Mouse (Mus musculus) gastrocnemius, postnatal 10 days (tissue): Measurements from ENCODE around the gene Cggbp1. TPM values are rescaled to one million over a fixed set of nuclear protein-coding genes. Genes with fewer than 3 reads are reported as not detected.

Source experiments
- DNase-seq: peaks from one replicate; pipeline ENCODE4 v3.0.0; 2021; ENCODE audit warnings: mixed read lengths
- total RNA-seq, 2 experiments: library from RNA; stranded (reverse); gene quantifications; 2 replicates each; pipeline ENCODE4 v1.2.3; 2021

The Cggbp1 gene
- total RNA-seq, 2 experiments from 2014 or later = 40.8 to 45.4 TPM

- DNase-seq = peak; percentile 48
Observed at GRCm38 (mm10) chr16:64873416-64874305, 21.9 kb downstream of the Cggbp1 start.

- no peak for DNase-seq
Observed at GRCm38 (mm10) chr16:64875384-64875783, 23.6 kb downstream of the Cggbp1 start.

DNA sequence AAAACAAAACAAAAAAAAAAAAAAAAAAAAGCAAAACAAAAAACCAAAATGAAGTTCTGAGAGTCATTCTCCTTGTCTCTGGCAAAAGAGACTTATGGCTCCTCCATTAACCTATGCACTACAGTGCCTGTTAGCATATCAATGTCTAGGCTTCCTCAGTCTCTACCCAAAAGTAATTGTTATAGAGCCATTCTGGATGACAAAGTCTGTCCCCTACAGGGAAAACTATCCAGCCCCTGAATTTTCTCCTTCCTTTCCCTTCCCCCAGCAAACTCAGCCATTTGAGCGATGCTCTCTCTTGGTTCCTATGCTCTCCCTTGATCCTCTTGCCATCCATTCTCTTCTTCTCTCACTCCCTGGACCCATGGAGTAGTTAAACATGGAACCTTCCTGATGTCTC lies 24.0 kb downstream of the Cggbp1 start:
- no peak for DNase-seq

- no peak for DNase-seq
Observed at GRCm38 (mm10) chr16:64876631-64877265, 25.0 kb downstream of the Cggbp1 start.

DNA sequence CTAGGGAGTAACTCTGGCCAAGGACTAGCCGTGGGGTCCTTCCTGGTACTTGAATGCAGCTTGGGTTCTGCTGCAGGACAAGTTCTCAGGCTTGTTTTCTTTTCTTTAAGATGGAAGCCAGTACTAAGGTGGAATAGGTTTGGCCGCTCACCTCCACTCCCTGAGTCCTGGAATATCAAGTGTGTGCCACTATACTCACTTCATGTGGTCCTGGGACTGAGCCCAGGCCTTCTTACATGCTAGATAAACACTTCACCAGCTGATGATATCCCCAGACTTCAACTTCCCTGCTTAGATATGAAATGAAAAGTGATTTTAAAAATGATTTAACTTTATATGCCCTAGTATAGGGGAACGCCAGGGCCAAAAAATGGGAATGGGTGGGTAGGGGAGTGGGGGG lies 25.5 kb downstream of the Cggbp1 start:
- no peak for DNase-seq

GRCm38 (mm10) chr16:64878611-64879132 lies 26.9 kb downstream of the Cggbp1 start:
- DNase-seq = no peak

DNA sequence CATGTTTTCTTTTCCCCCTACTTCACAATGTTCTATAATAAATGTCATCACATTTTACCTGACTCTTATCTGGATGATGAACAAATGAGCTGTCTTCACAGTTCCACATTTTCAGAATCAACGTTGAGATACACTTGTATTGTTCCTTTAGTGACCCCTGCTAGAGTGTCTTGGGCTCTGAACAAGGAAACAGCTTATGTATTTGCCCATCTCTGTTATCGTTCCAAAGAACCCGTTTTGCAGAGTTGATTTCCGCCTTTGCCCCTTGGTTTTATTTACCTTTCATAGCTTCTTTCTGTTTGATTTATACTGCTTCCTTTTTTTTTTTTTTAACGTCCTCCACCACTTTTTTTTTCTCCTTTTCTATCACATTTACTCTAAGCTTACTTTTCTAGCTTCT lies 27.9 kb downstream of the Cggbp1 start:
- no peak for DNase-seq

- no peak for DNase-seq
Observed at GRCm38 (mm10) chr16:64880986-64881385, 29.2 kb downstream of the Cggbp1 start.

DNA sequence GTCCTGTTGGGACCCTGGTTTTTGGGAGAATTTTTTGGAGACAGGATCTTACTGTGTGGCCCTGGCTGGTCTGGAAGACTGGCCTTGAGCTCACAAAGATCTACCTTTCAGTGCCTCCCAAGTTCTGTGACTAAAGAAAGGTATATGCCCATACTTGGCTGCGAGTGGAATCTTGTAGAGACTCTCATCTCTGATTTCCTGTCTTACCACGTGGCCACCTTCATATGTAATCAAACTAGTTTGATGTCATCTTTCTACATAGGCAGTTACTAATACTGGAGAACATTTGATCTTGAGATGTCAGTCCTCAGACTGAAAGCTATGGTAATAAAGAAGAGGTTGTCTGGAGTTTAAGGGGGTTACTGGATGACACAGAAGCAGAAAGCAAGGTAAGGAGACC lies 29.6 kb downstream of the Cggbp1 start:
- no peak for DNase-seq

DNA sequence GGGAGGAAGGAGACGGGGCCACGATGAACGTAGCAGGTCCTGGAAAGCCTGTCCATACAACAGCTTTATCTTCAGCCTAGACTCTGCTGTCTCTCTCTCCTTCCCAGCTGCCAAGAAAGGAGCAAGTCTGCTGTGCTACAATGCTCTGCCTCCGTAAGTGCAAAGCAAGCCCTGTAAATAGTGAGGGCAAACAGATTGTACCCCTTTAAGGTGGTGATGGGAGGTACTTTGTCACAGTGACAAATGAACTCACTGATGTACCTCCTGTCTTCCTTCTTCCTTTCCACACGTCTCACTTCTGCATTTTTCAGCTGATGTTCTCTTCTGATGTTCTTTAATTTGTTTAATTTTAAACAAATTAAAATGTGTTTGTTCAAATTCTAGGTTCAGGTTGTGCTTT lies 32.1 kb downstream of the Cggbp1 start:
- no peak for DNase-seq

DNA sequence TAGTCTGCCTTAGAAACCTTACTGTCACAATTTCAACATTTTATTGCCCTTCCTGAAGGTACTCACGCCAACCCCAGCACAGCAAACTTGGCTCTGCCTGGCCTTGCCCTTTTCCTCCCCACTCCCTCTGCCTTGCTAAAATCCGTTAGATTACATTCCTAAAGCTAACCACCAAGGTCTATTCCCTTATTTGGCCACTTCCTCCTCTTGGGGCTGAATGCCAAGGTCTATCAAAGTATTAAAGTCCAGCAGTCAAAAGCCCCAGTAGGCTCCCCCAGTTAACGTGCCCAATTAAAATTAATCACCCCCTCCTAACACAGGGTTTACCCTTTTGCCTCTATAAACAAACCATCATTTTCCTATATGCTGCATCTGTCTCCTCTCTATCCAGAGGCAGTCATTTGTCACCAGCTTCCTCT lies 32.6 kb downstream of the Cggbp1 start:
- no peak for DNase-seq

DNA sequence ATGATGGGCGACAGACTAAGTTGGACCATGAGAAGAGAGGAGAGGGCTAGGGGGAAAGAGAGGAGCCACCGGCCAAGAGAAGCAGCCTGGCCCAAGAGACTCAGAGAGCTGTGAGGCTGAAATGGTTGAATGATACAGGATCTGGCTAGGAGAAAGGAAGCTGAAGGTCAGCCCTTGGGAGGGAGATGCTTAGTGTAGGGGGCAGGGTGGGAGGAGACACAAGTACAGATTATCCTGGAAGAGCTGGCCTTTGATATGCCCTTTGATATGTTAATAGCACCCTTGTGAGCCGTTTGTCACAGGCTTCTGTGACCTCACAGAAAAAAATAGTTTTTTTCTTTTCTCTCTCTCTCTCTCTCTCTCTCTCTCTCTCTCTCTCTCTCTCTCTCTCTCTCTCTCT lies 33.3 kb downstream of the Cggbp1 start:
- no peak for DNase-seq

DNA sequence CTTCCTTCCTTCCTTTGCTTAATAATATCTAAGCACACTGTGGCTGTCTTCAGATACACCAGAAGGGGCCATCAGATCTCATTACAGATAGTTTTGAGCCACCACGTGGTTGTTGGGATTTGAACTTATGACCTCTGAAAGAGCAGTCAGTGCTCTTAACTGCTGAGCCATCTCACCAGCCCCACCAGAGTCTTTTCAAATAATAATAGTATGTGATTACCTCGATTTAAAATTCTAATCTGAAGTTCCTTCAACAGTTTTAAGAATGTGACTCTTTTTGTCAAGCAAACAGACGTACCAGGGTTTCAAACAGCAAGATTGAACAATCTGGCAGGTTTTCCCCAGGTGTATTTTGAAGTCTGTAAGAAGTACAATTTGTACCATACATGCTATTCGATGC lies 33.8 kb downstream of the Cggbp1 start:
- no peak for DNase-seq

GRCm38 (mm10) chr16:64889496-64889895 lies 37.7 kb downstream of the Cggbp1 start:
- no peak for DNase-seq

DNA sequence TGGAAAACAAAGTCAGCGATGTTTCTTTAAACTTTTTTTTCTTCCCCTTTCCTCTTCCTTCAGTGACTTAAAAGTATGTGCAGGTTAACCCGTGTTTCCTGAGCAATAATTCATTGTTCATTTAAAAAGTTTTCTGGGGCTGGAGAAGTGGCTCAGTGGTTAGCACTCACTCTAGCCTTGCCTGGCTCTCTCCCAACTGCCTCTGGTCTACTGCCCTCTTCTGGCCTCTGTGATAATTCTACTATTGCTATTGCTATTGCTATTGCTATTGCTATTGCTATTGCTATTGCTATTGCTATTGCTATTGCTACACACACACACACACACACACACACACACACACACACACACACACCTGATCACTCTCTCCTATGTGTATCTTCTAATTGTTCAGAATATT lies 47.3 kb downstream of the Cggbp1 start:
- DNase-seq = no peak

DNA sequence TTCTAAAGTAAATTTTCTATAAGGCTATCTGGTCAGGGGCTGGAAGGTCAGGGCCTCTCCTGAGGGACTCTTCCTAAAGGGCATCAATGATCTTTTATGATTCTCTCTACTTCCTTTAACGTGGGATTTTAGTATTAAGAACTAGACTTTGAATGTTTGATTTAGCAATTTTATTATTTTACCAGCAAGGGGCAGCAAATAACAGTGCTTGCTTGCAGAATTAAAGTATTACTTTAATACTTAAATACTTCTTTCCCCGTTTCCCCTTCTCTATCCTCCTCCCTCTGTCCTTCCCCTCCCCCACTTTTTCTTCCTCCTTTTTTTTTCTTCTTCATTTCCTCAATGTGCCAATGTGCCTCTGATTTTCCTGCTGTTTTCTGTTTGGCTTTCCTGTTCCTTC lies 51.5 kb downstream of the Cggbp1 start:
- DNase-seq = no peak

DNA sequence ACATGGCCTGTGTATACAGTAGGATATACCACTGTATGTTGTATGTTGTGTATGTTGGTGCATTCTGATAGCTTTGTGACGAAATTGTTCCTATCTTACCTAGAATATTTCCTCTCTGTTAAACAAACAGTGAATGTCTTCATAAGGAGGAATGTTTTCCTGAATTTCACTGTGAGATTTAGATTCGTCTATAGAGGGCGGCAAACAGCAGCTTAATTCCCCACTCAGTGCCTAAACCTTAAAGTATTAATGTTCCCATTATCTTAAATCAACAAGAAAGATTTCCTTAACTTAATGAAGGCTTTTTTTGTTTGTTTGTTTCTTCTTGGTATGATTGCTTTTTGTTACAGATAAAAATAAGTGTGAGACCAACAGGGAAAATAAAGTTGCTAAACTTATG lies 55.3 kb downstream of the Cggbp1 start:
- no peak for DNase-seq

DNA sequence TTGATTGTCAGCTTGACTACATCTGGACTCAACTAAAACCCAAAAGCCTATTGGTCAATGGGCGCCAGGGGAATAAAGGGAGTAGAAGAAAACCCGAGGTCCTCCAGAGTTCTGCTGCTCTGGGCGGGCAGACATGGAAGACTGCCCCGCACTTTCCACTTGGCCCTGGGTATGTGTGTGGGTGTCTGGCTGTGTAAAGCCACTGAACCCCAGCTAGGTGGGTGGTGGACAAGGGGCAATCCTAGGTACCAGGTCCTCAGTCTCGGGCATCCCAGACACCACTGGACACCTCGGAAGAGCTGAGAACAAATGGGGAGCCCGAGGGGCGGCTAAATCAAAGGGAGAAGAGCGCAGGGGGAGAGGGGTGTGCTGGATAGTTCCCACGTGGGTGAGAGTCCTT lies 57.0 kb downstream of the Cggbp1 start:
- no peak for DNase-seq

Other genes with a start within 250 kb of the Cggbp1 start
- gene Csnka2ip, start 249.6 kb upstream of the Cggbp1 start, total RNA-seq = not detected
- gene 4930453N24Rik, start 80.8 kb upstream of the Cggbp1 start, total RNA-seq = 10 to 100 TPM; 22.9 to 25.5 TPM
- gene Zfp654, start 344 bp upstream of the Cggbp1 start, total RNA-seq = 1 to 10 TPM; 7.5 to 8.1 TPM